Mouse (Mus musculus) layer of hippocampus, adult 9-11 months (tissue): Measurements from ENCODE around the gene Smc1a.

Source experiments
- DNase-seq: peaks from one replicate; pipeline ENCODE4 v3.0.0; 2022

Gene Smc1a

GRCm38 (mm10) chrX:152016151-152017145, at the start of gene Smc1a, which contains the start of gene Ribc1:
Smc1a (plus strand) TSS chrX:152016428.
Ribc1 (minus strand) TSS chrX:152016295.
- peak; percentile 95 for DNase-seq

DNA sequence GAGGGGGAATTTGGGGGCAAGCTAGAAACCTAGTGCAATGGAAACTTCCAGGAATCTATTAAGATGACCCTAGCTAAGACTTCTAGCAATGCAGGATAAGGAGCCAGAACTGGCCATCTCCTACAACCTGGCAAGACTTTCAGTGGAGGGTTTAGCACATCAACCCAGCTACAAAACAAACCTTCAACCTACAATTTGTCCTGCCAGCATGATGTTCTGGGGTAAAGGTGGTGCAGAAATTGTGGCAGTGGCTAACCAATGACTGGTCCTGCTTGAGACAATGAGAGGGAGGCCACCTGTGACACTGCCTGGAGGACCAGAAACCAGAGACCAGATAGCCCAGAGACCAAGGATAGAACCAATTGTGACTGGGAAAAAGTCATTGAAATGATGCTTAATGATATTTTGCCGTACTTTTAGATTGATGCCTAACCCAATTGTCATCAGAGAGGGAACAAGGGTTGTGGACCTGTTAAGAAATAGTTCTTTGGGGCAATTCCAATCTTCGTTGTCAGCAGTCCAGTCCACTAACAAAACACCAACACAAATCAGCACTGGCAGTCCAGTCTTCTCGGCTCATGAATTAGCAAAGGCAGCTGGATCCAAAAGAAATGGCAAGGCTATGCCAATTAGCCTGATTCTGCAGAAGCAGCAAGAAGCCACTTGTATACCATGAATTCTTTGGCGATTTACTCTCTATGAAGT, 17.1 kb upstream of the Smc1a start:
- DNase-seq, result no peak

DNA sequence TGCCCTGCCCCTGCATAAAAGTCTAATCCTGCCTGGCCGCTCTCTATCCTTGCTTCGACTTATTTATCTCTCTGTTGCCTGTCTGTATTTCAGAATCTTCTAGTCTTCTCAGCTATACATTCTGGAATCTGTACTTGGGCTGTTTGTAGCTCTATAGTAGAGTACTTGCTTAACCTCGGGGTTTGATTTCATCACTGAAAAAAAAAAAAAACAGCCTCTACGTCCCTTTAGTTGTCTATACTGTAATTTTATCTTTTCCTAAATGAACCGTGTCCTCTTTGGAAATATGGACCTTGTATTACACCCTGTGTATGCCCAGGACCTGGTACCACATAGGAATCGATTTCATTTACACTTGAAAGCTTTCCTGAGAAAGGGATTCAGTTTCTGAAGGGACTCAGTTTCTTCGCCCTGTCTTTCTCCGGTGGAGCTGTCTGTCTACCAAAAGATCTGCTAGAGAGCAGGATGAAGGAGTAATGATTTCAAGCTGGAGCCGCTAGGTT, 15.0 kb upstream of the Smc1a start:
- DNase-seq, result no peak

DNA sequence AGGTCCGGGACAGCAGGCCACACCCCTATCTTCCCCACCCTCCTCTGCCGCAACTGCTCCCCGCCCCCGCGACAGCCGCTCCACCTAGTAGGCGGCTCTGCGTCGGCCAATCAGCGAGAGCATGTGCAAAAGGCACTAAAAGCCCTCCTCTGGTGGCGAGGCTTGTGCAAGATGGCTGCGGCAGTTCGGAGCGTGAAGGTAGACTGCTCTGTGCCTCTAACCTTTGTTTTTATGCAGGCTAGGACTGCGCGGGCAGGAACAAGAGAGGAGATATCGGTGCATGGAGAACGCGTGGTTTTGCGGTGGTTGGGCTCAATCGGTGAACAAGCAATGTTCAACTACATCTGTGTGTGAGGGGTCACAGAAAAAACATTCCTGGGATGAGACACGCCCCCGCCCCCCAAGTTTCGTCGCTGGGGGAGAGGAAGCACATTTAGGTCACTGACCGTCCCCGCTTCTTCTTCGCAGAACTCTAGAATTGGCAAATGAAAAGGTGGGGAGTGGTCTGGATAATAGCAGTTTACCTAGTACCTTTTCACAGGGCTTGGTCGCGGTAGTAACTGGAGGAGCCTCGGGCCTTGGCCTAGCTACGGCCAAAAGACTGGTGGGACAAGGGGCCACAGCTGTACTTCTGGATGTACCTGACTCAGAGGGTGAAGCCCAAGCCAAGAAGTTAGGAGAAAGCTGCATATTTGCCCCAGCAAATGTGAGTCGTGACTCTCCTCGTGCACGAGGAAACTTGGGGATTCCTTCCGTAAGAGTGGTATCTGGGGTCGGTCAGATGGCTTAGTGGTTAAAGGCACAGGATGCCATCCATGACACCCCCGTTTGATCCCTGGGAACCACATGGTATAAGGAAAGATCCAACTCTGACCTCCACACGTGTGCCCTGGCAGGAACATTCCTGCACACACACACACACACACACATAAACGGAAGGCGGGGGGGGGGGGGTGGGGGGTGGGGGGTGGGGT, 14.2 kb upstream of the Smc1a start, which contains the start of gene Hsd17b10:
Gene Hsd17b10 (plus strand): TSS at position 109 of the 974 bp plus-strand sequence.
- peak; percentile 88 for DNase-seq

- DNase-seq, result no peak
Observed at GRCm38 (mm10) chrX:152002865-152003264, 13.4 kb upstream of the Smc1a start.

GRCm38 (mm10) chrX:152007863-152008262, 8.4 kb upstream of the Smc1a start:
- DNase-seq, result no peak

- no peak for DNase-seq
Observed at GRCm38 (mm10) chrX:152015752-152016150, 477 bp upstream of the Smc1a start.

- DNase-seq, result no peak
Observed at GRCm38 (mm10) chrX:152017186-152017585, 958 bp downstream of the Smc1a start.

- no peak for DNase-seq
Observed at GRCm38 (mm10) chrX:152019294-152019693, 3.1 kb downstream of the Smc1a start.

DNA sequence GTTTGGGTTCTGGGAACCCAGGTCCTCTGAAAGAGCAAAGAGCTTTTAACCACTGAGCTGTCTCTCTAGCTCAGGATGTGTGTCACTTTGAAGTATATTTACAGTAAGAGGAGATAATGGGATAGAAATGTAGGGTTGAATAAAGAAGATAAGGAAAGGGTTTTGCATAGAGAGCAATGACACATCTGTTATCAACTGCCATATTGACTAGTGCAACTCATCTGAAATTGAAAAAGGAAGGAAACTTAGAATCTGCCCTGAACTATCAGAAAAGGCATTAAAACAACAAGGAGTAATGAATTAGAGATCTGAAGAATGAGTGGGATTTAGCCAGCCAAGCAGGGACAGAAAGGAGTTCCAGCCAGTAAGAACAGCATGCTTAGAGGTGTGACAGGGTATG, 23.6 kb downstream of the Smc1a start:
- no peak for DNase-seq

DNA sequence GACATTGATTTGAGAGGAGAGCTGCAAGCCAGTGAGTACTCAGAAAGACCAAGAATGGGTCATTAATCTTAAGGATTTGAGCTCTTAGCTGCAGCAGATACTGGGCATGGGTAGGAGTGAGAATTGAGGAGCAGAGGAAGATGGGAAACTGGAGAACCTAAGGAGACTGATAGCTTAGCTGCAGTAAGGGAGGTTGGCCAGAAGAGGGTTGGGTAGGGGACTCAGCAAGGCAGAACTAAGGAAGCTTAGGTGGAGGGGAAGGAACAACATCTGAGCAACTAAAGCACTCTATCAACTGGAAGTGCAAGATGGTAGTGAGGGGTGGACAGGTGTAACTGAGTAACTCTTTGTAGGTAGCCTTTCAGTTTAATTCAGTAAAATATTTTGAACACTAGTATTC, 31.0 kb downstream of the Smc1a start:
- DNase-seq, result no peak

DNA sequence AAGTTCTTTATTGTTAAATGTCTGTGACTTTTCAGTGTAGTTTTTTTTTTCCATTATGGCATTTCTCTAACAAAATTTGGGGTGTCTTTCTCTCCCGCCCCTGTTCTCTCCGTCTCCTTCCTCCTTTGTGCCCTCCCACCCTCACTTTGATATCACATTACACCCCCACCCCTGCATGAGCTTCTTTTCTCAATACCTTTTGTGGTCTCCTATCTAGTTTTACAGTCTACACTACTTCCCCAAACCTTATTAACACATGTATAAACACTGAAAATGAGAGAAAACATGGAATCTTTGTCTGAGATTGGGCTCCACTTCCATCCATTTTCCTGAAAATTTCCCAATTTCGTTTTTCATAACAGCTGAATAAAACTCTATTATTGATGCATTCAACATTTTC, 36.3 kb downstream of the Smc1a start:
- no peak for DNase-seq

DNA sequence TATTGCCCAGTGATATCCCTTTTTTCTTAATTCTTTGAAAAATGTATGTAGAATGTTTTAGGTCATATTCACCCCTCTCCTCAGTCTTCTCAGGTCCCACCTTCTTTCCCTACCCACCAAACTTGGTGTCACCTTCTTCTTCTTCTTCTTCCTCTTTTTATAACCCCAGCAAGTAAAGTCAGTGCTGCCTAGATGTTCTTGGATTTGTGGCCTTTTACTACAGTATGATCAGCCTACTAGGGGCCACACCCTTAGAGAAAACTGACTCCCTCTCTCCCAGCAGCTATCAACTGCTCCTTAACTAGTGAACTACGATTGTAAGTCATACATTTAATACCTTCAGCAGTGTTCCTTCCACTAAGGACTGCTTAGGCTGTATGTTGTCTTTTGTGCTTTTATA, 37.9 kb downstream of the Smc1a start:
- DNase-seq, result no peak

GRCm38 (mm10) chrX:152065674-152066073, 49.4 kb downstream of the Smc1a start:
- no peak for DNase-seq

DNA sequence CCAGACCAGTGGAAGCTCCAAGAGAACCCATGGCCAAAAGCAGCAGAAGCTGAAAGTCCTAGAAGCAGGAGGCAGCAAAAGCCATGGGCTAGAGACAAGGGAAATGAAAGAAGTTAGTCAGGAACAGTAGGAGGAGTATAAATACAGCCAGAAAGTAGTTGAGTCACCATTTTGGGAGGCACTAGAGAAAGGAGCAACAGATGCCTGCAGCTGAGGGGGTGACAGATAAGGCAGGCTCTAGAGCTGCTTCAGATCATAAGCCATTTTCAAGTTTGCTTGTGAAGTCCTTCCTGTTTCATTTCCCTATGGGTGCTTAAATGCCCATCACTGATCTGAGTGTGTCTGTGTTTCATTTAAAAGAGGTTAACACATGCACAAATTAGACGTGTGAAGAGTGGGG, 51.6 kb downstream of the Smc1a start:
- peak; percentile 7 for DNase-seq

- DNase-seq, result peak; percentile 90
Observed at GRCm38 (mm10) chrX:152089832-152090614, 73.8 kb downstream of the Smc1a start.

DNA sequence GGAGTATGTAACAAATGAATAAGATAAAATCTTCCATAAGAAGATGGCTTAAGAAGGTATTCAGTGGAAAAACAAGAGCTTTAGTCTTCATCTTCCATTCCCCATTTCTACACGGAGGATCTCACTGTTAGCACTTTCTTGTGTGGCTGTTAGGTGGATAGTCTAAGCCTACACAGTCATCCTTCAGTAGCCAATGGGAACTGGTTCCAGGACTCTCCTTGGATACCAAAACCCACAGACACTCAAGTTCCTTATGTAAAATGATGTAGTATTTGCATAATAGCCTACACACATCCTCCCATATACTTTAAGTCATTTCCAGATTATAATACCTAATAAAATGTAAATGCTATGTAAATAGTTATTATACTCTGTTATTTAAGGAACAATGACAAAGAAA, 81.3 kb downstream of the Smc1a start:
- no peak for DNase-seq
